Mouse (Mus musculus) mesoderm, embryonic 11.5 days (tissue): Measurements from ENCODE around the gene Fam149b.

Source experiments
- DNase-seq: peaks from one replicate; pipeline ENCODE4 v3.0.0-alpha.2; 2012; ENCODE audit warnings: low read depth, low spot score

Fam149b gene

GRCm38 (mm10) chr14:20389446-20390079 is 41.6 kb downstream of the Fam149b start:
- DNase-seq, result no peak

- no peak for DNase-seq
Observed at GRCm38 (mm10) chr14:20392326-20392725, 44.4 kb downstream of the Fam149b start.

- peak; percentile 97 for DNase-seq
Observed at GRCm38 (mm10) chr14:20393205-20393913, 45.4 kb downstream of the Fam149b start, which contains the start of gene Mrps16. Gene Mrps16, minus strand, starts transcription at chr14:20393634.

- no peak for DNase-seq
Observed at GRCm38 (mm10) chr14:20397220-20397619, 49.3 kb downstream of the Fam149b start.

GRCm38 (mm10) chr14:20398864-20399263 is 50.9 kb downstream of the Fam149b start:
- no peak for DNase-seq

- DNase-seq, result peak; percentile 35
Observed at GRCm38 (mm10) chr14:20400071-20400470, 52.1 kb downstream of the Fam149b start.

GRCm38 (mm10) chr14:20422257-20422656 is 74.3 kb downstream of the Fam149b start:
- no peak for DNase-seq

GRCm38 (mm10) chr14:20423046-20423445 is 75.1 kb downstream of the Fam149b start:
- no peak for DNase-seq

- no peak for DNase-seq
Observed at GRCm38 (mm10) chr14:20428593-20428992, 80.6 kb downstream of the Fam149b start.

- no peak for DNase-seq
Observed at GRCm38 (mm10) chr14:20429833-20430232, 81.9 kb downstream of the Fam149b start.

GRCm38 (mm10) chr14:20431726-20432125 is 83.8 kb downstream of the Fam149b start:
- DNase-seq, result no peak

- no peak for DNase-seq
Observed at GRCm38 (mm10) chr14:20432420-20432819, 84.5 kb downstream of the Fam149b start.
